Mouse (Mus musculus) adrenal gland, adult 18-20 months (tissue): ENCODE data around the gene Krtap3-1. TPM values are rescaled to one million over a fixed set of nuclear protein-coding genes. Genes with fewer than 3 reads are reported as not detected.

ENCODE experiments used
- DNase-seq, 2 experiments: peaks; one replicate each; pipeline ENCODE4 v3.0.0; 2021 to 2022; ENCODE audit warnings: low spot score in 2 of 2
- total RNA-seq, 2 experiments: library from RNA; stranded (reverse); gene quantifications; 1 replicate in 1 of 2; 2 replicates in 1 of 2; pipeline ENCODE4 v1.2.3; 2021

The Krtap3-1 gene
- total RNA-seq, 2 experiments from 2014 or later = not detected

- peak in 1 of 2 experiments; percentile 4 for DNase-seq
Measured at GRCm38 (mm10) chr11:99539721-99540120, 26.7 kb downstream of the Krtap3-1 start.

- no peak for DNase-seq
Measured at GRCm38 (mm10) chr11:99521288-99521860, 45.1 kb downstream of the Krtap3-1 start, which contains the start of gene Krt39. Krt39 (minus strand) TSS chr11:99521338.

Other genes starting within 250 kb of the Krtap3-1 start
- not detected for gene Krt25, start 243.7 kb downstream of the Krtap3-1 start, total RNA-seq
- not detected for gene Krt26, start 228.7 kb downstream of the Krtap3-1 start, total RNA-seq
- not detected for gene Krt27, start 215.5 kb downstream of the Krtap3-1 start, total RNA-seq
- gene Krt28, start 191.7 kb downstream of the Krtap3-1 start, total RNA-seq = not detected
- 1 to 10 TPM; 3.4 to 5.9 TPM for gene Krt10, start 177.3 kb downstream of the Krtap3-1 start, total RNA-seq
- not detected for gene Krt12, start 144.4 kb downstream of the Krtap3-1 start, total RNA-seq
- gene Krt20, start 128.5 kb downstream of the Krtap3-1 start, total RNA-seq = under 1 TPM in 1 of 2 experiments, not detected in 1; 0.16 TPM
- not detected for gene Krt23, start 73.5 kb downstream of the Krtap3-1 start, total RNA-seq
- not detected for gene Krt39, start 45.3 kb downstream of the Krtap3-1 start, total RNA-seq
- not detected for gene Krt40, start 23.5 kb downstream of the Krtap3-1 start, total RNA-seq
- gene Krtap3-3, start 15.8 kb downstream of the Krtap3-1 start, total RNA-seq = not detected
- not detected for gene Krtap3-2, start 9.8 kb downstream of the Krtap3-1 start, total RNA-seq
- gene Gm11939, start 7.2 kb downstream of the Krtap3-1 start, total RNA-seq = not detected
- not detected for gene Krtap1-5, start 14.4 kb upstream of the Krtap3-1 start, total RNA-seq
- gene Krtap1-4, start 17.0 kb upstream of the Krtap3-1 start, total RNA-seq = not detected
- gene Krtap1-3, start 24.7 kb upstream of the Krtap3-1 start, total RNA-seq = not detected
- not detected for gene Krtap9-3, start 31.5 kb upstream of the Krtap3-1 start, total RNA-seq
- gene Gm11938, start 36.7 kb upstream of the Krtap3-1 start, total RNA-seq = not detected
- not detected for gene Gm11937, start 43.6 kb upstream of the Krtap3-1 start, total RNA-seq
- gene Krtap2-4, start 48.2 kb upstream of the Krtap3-1 start, total RNA-seq = not detected
- not detected for gene Gm11562, start 53.8 kb upstream of the Krtap3-1 start, total RNA-seq
- gene Krtap4-1, start 61.6 kb upstream of the Krtap3-1 start, total RNA-seq = not detected
- not detected for gene Krtap4-2, start 68.5 kb upstream of the Krtap3-1 start, total RNA-seq
- gene Krtap4-7, start 77.5 kb upstream of the Krtap3-1 start, total RNA-seq = not detected
- gene Gm11555, start 83.6 kb upstream of the Krtap3-1 start, total RNA-seq = not detected
- gene Gm11563, start 92.3 kb upstream of the Krtap3-1 start, total RNA-seq = not detected
- not detected for gene Krtap4-6, start 99.3 kb upstream of the Krtap3-1 start, total RNA-seq
- not detected for gene Gm14190, start 124.1 kb upstream of the Krtap3-1 start, total RNA-seq
- gene Gm14180, start 167.7 kb upstream of the Krtap3-1 start, total RNA-seq = not detected
- gene Gm11595, start 206.3 kb upstream of the Krtap3-1 start, total RNA-seq = not detected
- not detected for gene Krtap4-8, start 214.1 kb upstream of the Krtap3-1 start, total RNA-seq
- not detected for gene Krtap4-9, start 218.6 kb upstream of the Krtap3-1 start, total RNA-seq
- not detected for gene Gm11596, start 226.8 kb upstream of the Krtap3-1 start, total RNA-seq
- not detected for gene Gm11569, start 232.3 kb upstream of the Krtap3-1 start, total RNA-seq
- gene Gm11554, start 237.8 kb upstream of the Krtap3-1 start, total RNA-seq = not detected
- gene Krtap4-13, start 243.3 kb upstream of the Krtap3-1 start, total RNA-seq = not detected
- not detected for gene Gm11564, start 249.0 kb upstream of the Krtap3-1 start, total RNA-seq